Mouse (Mus musculus) cerebellum, adult 9-10 months (tissue): ENCODE results near the gene Mgat5b.

ENCODE experiments used
- DNase-seq: peaks from one replicate; pipeline ENCODE4 v3.0.0; 2022

The Mgat5b gene

GRCm38 (mm10) chr11:116982543-116982942, 63.9 kb downstream of the Mgat5b start:
- no peak for DNase-seq

- DNase-seq: no peak
Measured at GRCm38 (mm10) chr11:116985504-116986385, 67.1 kb downstream of the Mgat5b start.

GRCm38 (mm10) chr11:116988131-116988530, 69.5 kb downstream of the Mgat5b start:
- no peak for DNase-seq

GRCm38 (mm10) chr11:116990231-116990630, 71.6 kb downstream of the Mgat5b start:
- no peak for DNase-seq

- DNase-seq: no peak
Measured at GRCm38 (mm10) chr11:116991410-116991809, 72.7 kb downstream of the Mgat5b start.

- DNase-seq: no peak
Measured at GRCm38 (mm10) chr11:116991964-116992363, 73.3 kb downstream of the Mgat5b start.

- peak; percentile 42 for DNase-seq
Measured at GRCm38 (mm10) chr11:116994095-116994582, 75.5 kb downstream of the Mgat5b start.

GRCm38 (mm10) chr11:116996976-116997375, 78.3 kb downstream of the Mgat5b start:
- DNase-seq: no peak

- no peak for DNase-seq
Measured at GRCm38 (mm10) chr11:116998935-116999334, 80.3 kb downstream of the Mgat5b start.

- no peak for DNase-seq
Measured at GRCm38 (mm10) chr11:117000219-117000618, 81.6 kb downstream of the Mgat5b start.

GRCm38 (mm10) chr11:117001789-117002188, 83.1 kb downstream of the Mgat5b start:
- DNase-seq: no peak

- no peak for DNase-seq
Measured at GRCm38 (mm10) chr11:117003503-117003902, 84.8 kb downstream of the Mgat5b start.

- no peak for DNase-seq
Measured at GRCm38 (mm10) chr11:117004277-117004676, 85.6 kb downstream of the Mgat5b start.

GRCm38 (mm10) chr11:117017462-117017861, 98.8 kb downstream of the Mgat5b start:
- no peak for DNase-seq

GRCm38 (mm10) chr11:117018410-117018809, 99.7 kb downstream of the Mgat5b start:
- DNase-seq: peak; percentile 74

GRCm38 (mm10) chr11:117021026-117021425, 102.4 kb downstream of the Mgat5b start:
- DNase-seq: no peak

GRCm38 (mm10) chr11:117023537-117023936, 104.9 kb downstream of the Mgat5b start:
- no peak for DNase-seq

- DNase-seq: no peak
Measured at GRCm38 (mm10) chr11:117027681-117028080, 109.0 kb downstream of the Mgat5b start.

- no peak for DNase-seq
Measured at GRCm38 (mm10) chr11:117028861-117029568, 110.4 kb downstream of the Mgat5b start.

- DNase-seq: no peak
Measured at GRCm38 (mm10) chr11:117029569-117029955, 110.9 kb downstream of the Mgat5b start.

GRCm38 (mm10) chr11:117030018-117030417, 111.4 kb downstream of the Mgat5b start:
- no peak for DNase-seq

GRCm38 (mm10) chr11:117030471-117031101, 111.9 kb downstream of the Mgat5b start:
- DNase-seq: no peak

- DNase-seq: no peak
Measured at GRCm38 (mm10) chr11:117031249-117031648, 112.6 kb downstream of the Mgat5b start.
